In genomic region chr1:164796471-164796870, GRCm38 (mm10) we compare ENCODE assay signal across 8 mouse cellular contexts. TPM values are rescaled to one million over a fixed set of nuclear protein-coding genes. Genes with fewer than 3 reads are reported as not detected.
DNase-seq lines count a peak whose midpoint lies in the region; ATAC-seq lines count a peak whose summit lies in the region.

Dpt (plus strand) TSS chr1:164796644.

- no peak within 1 kb of the TSS for H3K4me3 ChIP-seq in hindbrain, embryonic 11.5 days (ENCODE audit: low read depth, low read length)
- no peak within 1 kb of the TSS for H3K4me3 ChIP-seq in hindbrain, embryonic 14.5 days (replicated peaks; ENCODE audit: low read length)
- peak within 1 kb of the TSS; percentile 14 for H3K4me3 ChIP-seq in embryonic facial prominence, embryonic 14.5 days (ENCODE audit: low read depth, low read length)

- no peaks in the 10 kb centered on the region for H3K36me3 ChIP-seq in hindbrain, embryonic 11.5 days (ENCODE audit: control insufficient read depth, insufficient read depth, low read length)
- no peaks in the 10 kb centered on the region for H3K36me3 ChIP-seq in hindbrain, embryonic 14.5 days (replicated peaks; ENCODE audit: control insufficient read depth, insufficient read depth)
- no peaks in the 10 kb centered on the region for H3K36me3 ChIP-seq in embryonic facial prominence, embryonic 14.5 days (ENCODE audit: control insufficient read depth, insufficient read depth, low read length)

- no peaks in the 10 kb centered on the region for H3K27me3 ChIP-seq in hindbrain, embryonic 11.5 days (ENCODE audit: control insufficient read depth, insufficient read depth, low read length)
- no peaks in the 10 kb centered on the region for H3K27me3 ChIP-seq in hindbrain, embryonic 14.5 days (ENCODE audit: control insufficient read depth, insufficient read depth, low read length)
- H3K27me3 ChIP-seq in embryonic facial prominence, embryonic 14.5 days (replicated peaks; ENCODE audit: control insufficient read depth, insufficient read depth, low read length) = no peaks in the 10 kb centered on the region

- peak; percentile 12 for DNase-seq in hindbrain, embryonic 11.5 days (ENCODE audit: low spot score)
- no peak for DNase-seq in hindbrain, embryonic 14.5 days (ENCODE audit: low spot score)
- DNase-seq in embryonic facial prominence, embryonic 14.5 days (ENCODE audit: low spot score) = peak; percentile 84
- peak; percentile 68 to 69 for DNase-seq in heart, postnatal 36 days
- DNase-seq in ovary, postnatal 36 days (ENCODE audit: low spot score) = peak; percentile 12
- no peak for DNase-seq in left cerebral cortex, adult 9 months (ENCODE audit: low spot score in 2 of 2)
- DNase-seq in left cerebral cortex, postnatal 10 days (ENCODE audit: extremely low spot score in 1 of 2, low spot score in 2 of 2) = no peak

- H3K27ac ChIP-seq in hindbrain, embryonic 11.5 days (ENCODE audit: low read depth, low read length) = no peak within 1 kb of the TSS
- H3K27ac ChIP-seq in hindbrain, embryonic 14.5 days = no peak within 1 kb of the TSS
- 0 out of 2 replicates have a peak within 1 kb of the TSS, but pooled peaks have one; percentile 15 for H3K27ac ChIP-seq in embryonic facial prominence, embryonic 14.5 days (replicated peaks; ENCODE audit: low read depth, low read length)

- no peak within 1 kb of the TSS for H3K4me2 ChIP-seq in hindbrain, embryonic 11.5 days (replicated peaks; ENCODE audit: low read depth, low read length)
- no peak within 1 kb of the TSS for H3K4me2 ChIP-seq in hindbrain, embryonic 14.5 days (replicated peaks)
- H3K4me2 ChIP-seq in embryonic facial prominence, embryonic 14.5 days (ENCODE audit: low read depth, low read length) = peak within 1 kb of the TSS; percentile 16

- intact Hi-C loops in heart, postnatal 36 days (cut with DNase I) = no loop called here
- intact Hi-C loops in left cerebral cortex, postnatal 10 days (cut with DNase I) = no loop called here

- WGBS in hindbrain, embryonic 11.5 days = 75% methylated on average over 8 of the region's 8 CpGs
- 88% methylated on average over 8 of the region's 8 CpGs for WGBS in hindbrain, embryonic 14.5 days
- WGBS in embryonic facial prominence, embryonic 14.5 days = 49% methylated on average over 8 of the region's 8 CpGs

- no peak for ATAC-seq in hindbrain, embryonic 11.5 days (ENCODE audit: low FRiP score)
- no peak for ATAC-seq in hindbrain, embryonic 14.5 days (ENCODE audit: low FRiP score)
- ATAC-seq in embryonic facial prominence, embryonic 14.5 days (ENCODE audit: low read depth) = peak; percentile 55; the same call in 1 of the 2 replicates
- ATAC-seq in inflammation-experienced regulatory T-cells, adult 6 months = no peak

- no peak within 1 kb of the TSS for H3K9ac ChIP-seq in hindbrain, embryonic 11.5 days (ENCODE audit: low read depth, low read length)
- H3K9ac ChIP-seq in hindbrain, embryonic 14.5 days = no peak within 1 kb of the TSS
- 0 out of 2 replicates have a peak within 1 kb of the TSS, but pooled peaks have one; percentile 5 for H3K9ac ChIP-seq in embryonic facial prominence, embryonic 14.5 days (ENCODE audit: low read depth, low read length)

- H3K9me3 ChIP-seq in hindbrain, embryonic 11.5 days (ENCODE audit: control insufficient read depth, low read length) = no peaks in the 10 kb centered on the region
- no peaks in the 10 kb centered on the region for H3K9me3 ChIP-seq in hindbrain, embryonic 14.5 days (ENCODE audit: control insufficient read depth, low read length)
- H3K9me3 ChIP-seq in embryonic facial prominence, embryonic 14.5 days (ENCODE audit: control insufficient read depth, low read length) = no peaks in the 10 kb centered on the region

- no peaks in the 10 kb centered on the region for H3K4me1 ChIP-seq in hindbrain, embryonic 11.5 days (replicated peaks; ENCODE audit: control insufficient read depth, insufficient read depth, low read length)
- H3K4me1 ChIP-seq in hindbrain, embryonic 14.5 days (replicated peaks; ENCODE audit: control insufficient read depth, insufficient read depth, low read length) = no peaks in the 10 kb centered on the region
- peaks cover 10% of the 10 kb centered on the region; the same call in 1 of the 2 replicates for H3K4me1 ChIP-seq in embryonic facial prominence, embryonic 14.5 days (ENCODE audit: control insufficient read depth, insufficient read depth, low read length)

RNA-seq across cellular contexts. Expression of gene Dpt, which starts in this region (rescaled TPM):
- 0.12 and 0.14 TPM in 2 replicates for polyA plus RNA-seq in hindbrain, embryonic 11.5 days (2014; fragmentation: Nextera tagmentation; extraction: Ambion mirVana)
- polyA plus RNA-seq in hindbrain, embryonic 14.5 days (2014; fragmentation: Nextera tagmentation; extraction: Ambion mirVana) = 0.55 and 0.70 TPM in 2 replicates
- polyA plus RNA-seq in embryonic facial prominence, embryonic 14.5 days (2014; fragmentation: Nextera tagmentation; extraction: Ambion mirVana) = 44.2 and 61.4 TPM in 2 replicates
- 100 to 1,000 TPM; 109 TPM for total RNA-seq in heart, postnatal 36 days (2021)
- under 1 TPM in 1 of 2 experiments, not detected in 1; 0.47 TPM for total RNA-seq in left cerebral cortex, postnatal 10 days (2021)
- polyA plus RNA-seq in inflammation-experienced regulatory T-cells, adult 6 months (2017; shearing (Covaris generic)) = under 1 TPM in 2 of 3 experiments, not detected in 1; 0.19 to 0.45 TPM

Comparison
In these comparisons a context has a peak if more than half of its experiments do, and no peak if none do; other contexts are left out.
1. RNA of gene Dpt (total RNA-seq): 109 TPM in heart, postnatal 36 days; 0.47 TPM in left cerebral cortex, postnatal 10 days; every median in the first group is over 10 times any median in the second.
2. RNA of gene Dpt (polyA plus RNA-seq): 44.2 to 61.4 TPM in embryonic facial prominence, embryonic 14.5 days; 0.55 to 0.70 TPM in hindbrain, embryonic 14.5 days, 0.19 to 0.45 TPM in inflammation-experienced regulatory T-cells, adult 6 months and 0.12 to 0.14 TPM in hindbrain, embryonic 11.5 days; every median in the first group is over 10 times any median in the second.
3. Peak in DNase-seq in hindbrain, embryonic 11.5 days; RNA of the gene not detected or under 1 TPM.
4. DNase-seq: peak in embryonic facial prominence, embryonic 14.5 days (single experiment), heart, postnatal 36 days (2 of 2) and ovary, postnatal 36 days (single experiment); none in hindbrain, embryonic 14.5 days (single experiment), left cerebral cortex, adult 9 months (0 of 2) and left cerebral cortex, postnatal 10 days (0 of 2).